Mouse (Mus musculus): ENCODE data around the gene Hoxa3.

Gene Hoxa3

DNA sequence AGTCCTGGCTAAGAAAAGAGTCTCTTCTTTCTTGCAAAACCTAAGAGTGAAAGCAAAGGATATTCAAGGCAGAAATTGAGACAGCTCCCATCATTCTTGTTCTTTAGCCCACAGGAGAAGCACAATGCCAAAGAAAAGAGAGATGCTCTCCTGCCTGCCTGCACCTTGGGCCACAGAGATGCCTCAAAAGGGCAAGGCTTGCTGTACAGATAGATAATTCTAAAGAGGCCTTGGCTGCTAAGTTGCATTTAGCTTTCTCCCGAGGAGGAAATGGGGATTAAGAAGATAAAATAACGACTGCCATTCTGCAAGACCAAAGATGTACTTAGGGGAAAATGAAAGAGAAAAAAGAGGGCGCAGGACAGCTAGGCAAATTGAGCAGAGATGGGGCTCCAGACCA is 33.8 kb upstream of the Hoxa3 start:
- DNase-seq (ENCODE audit: low spot score in 2 of 2) = peak in 1 of 2 experiments; percentile 35

- DNase-seq (ENCODE audit: low spot score in 2 of 2) = peak in 1 of 2 experiments; percentile 55
Observed at GRCm38 (mm10) chr6:52246403-52246803, 33.3 kb upstream of the Hoxa3 start.

GRCm38 (mm10) chr6:52245757-52246142 is 32.6 kb upstream of the Hoxa3 start, which contains the start of gene Hoxa11:
Hoxa11 (minus strand) TSS chr6:52245810.
- peak in 1 of 2 experiments; percentile 72 for DNase-seq (ENCODE audit: low spot score in 2 of 2)

GRCm38 (mm10) chr6:52245040-52245756 is 32.1 kb upstream of the Hoxa3 start:
- peak in 1 of 2 experiments; percentile 48 for DNase-seq (ENCODE audit: low spot score in 2 of 2)

DNA sequence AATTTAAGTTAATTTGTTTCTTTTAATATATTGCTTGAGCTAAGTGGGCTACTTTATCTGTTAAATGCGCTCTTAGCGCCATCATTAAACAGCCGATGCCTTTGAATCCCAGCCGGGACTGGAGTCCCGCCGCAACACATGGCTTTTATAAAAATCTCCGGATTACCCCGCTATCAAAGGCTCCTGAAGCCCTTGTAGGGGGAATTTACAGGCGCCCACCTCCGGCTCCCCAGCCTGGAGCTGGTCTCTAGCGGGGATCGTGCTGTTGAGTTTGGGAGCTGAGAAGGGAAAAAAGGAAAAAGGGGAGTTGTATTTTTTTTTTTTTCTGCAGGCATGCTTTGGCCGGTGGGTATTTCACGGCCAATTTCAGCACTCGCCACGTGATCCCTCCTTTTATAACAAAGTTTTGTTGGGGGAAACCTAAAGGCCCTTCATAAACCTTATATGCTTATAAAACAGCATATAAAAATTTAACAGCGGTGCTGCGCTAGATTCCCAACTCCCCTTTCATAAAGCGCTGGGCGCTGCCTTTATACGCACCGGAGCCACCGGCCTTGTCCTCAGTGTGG is 31.4 kb upstream of the Hoxa3 start:
- peak in 1 of 2 experiments; percentile 8 for DNase-seq (ENCODE audit: low spot score in 2 of 2)

DNA sequence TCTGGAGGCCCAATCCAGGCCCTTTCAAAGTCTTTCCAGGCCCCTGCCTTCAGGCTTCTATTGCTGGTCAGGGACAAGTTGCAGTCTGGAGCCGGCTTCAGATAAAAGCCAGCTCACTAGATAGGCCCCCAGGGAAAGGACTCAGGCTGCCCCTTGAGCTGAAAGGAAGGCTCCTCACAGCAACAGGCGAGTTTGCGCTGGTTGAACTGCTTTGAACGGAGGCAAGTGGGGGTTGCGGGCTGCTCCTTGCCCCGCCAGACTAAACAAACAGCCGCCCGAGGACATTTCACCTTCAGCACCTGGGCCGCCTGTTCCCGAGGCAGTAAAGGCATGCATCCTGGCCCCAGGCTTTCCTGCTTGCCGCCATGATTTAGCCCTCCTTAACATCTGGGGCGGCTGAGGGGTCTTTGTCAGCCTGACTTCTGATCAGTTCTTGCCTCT is 30.6 kb upstream of the Hoxa3 start:
- peak in 1 of 2 experiments; percentile 52 for DNase-seq (ENCODE audit: low spot score in 2 of 2)

- DNase-seq (ENCODE audit: low spot score in 2 of 2) = peak in 1 of 2 experiments; percentile 5
Observed at GRCm38 (mm10) chr6:52242801-52243332, 29.7 kb upstream of the Hoxa3 start.

DNA sequence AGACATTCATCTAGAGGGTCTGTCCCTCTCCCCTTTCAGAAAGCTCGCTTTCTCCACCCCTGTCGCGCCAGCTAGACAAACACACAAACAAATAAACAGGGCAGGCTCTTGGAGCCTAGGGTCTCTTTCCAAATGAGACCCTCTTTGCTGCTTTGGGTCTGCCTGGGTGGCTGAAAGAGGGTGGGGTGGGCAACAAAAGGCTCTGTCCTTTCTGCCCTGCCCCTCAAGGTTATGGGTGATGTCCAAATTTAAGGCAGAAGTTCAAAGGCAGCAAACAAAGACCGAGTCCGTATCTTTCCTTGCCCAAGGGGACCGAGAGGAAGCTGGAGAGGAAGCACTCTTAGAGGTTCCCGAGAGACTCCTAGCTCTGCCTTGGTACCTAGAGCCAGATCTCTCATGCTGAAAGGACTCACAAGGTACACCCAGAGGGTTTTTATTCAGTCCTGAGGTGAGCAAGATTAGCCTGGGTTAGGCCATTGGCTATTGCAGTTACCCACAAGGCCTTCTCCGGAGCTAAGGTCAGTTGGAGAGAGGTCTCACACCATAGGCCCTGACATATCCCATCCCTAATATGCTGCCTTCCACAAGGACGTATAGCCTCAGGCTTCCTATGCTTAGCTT is 28.0 kb upstream of the Hoxa3 start:
- DNase-seq (ENCODE audit: low spot score in 2 of 2) = peak in 1 of 2 experiments; percentile 9

DNA sequence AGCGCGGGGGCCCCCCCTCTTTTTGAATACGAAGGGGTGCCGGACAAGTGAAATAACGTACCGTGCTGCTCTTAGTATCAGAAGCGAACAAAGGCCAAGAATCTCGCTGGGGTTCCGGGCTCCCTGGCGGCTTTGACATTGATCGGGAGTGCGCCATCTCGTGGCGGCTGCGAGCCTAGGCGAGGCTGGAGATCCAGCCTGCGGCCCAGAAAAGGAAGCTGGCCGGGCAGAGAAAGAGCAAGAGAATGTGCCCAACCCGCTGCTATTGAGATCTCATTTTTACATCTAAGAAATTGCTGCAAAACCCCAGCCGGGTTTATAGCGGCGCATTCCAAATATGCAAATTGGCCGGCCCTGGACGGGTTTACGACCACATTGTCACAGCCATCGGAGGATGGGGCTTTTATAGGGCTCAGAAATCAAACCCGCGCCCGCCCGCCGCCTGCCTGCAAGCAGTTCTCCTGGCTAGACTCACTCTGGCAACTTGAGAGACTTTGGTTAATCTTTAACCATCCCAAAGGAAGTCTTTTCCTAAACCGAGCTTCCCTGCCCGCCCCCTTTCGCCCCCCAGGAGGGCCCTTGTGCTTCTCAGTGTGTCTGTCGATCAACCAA is 27.4 kb upstream of the Hoxa3 start, which contains the start of gene Hoxa10:
Gene Hoxa10, minus strand, starts transcription at position 466 of the 612 bp plus-strand sequence.
- peak in 1 of 2 experiments; percentile 94 for DNase-seq (ENCODE audit: low spot score in 2 of 2)

- DNase-seq (ENCODE audit: low spot score in 2 of 2) = peak in 1 of 2 experiments; percentile 37
Observed at GRCm38 (mm10) chr6:52239625-52240388, 26.7 kb upstream of the Hoxa3 start.

GRCm38 (mm10) chr6:52238976-52239375 is 25.8 kb upstream of the Hoxa3 start:
- peak in 1 of 2 experiments; percentile 18 for DNase-seq (ENCODE audit: low spot score in 2 of 2)

GRCm38 (mm10) chr6:52238155-52238545 is 25.0 kb upstream of the Hoxa3 start:
- DNase-seq (ENCODE audit: low spot score in 2 of 2) = peak in 1 of 2 experiments; percentile 37

GRCm38 (mm10) chr6:52237346-52238154 is 24.4 kb upstream of the Hoxa3 start:
- DNase-seq (ENCODE audit: low spot score in 2 of 2) = peak in 1 of 2 experiments; percentile 38

DNA sequence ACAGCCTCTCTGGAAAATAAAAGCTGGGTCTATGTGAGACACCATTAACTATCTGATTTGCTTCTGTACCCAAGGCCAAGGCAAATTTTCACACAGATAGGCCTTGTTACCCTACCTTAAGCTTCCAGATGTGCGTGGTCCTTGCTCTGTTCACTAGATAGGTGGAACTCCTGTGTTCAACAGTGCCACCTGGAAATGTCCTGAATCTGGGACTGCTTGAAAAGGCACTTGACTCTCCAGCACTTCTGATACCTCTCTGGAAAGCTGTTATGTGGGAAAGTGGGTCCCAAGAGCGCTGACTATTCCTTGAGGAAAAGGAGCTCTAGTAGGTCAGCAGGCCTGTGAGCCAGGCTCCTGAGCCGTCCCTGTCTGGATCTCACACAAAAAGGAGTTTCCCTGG is 23.7 kb upstream of the Hoxa3 start:
- DNase-seq (ENCODE audit: low spot score in 2 of 2) = peak in 1 of 2 experiments; percentile 29

DNA sequence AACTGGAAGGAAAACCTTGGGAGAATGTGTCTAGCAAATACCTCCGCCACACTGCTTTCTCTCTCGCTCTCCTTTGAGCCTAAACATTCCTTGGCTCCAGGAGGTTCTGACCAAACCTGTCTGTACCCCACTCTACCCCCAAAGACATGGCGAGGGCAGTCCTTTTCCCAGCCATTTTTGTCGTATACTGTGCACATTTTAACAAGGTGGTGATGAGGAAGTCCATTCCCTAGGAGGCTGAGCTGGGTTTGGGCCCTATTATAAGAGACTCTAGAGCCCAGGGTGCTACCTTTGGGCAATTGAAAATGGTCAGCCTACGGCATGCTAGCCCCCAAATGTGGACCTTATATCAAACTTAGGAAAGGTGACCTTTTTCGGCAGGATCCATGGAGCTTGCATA is 22.7 kb upstream of the Hoxa3 start:
- DNase-seq (ENCODE audit: low spot score in 2 of 2) = no peak

DNA sequence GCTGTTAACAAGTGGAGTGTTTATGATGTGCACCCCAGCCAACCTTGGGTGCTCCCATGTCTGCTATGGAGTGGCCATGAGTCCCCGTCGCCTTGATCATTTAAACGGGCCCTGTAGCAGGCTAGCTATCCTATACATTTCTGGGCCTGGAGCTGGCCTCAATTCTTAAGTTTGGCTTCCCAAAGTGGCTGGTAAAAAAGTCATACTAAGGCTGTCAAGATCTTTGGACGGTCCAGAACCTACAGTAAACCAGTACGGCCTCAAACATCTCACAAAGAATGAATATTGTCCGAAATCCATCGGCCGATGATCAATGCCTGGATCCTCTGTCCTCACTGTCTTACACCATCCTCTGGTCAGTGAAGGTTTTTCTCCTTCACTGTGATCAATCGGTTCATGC is 22.1 kb upstream of the Hoxa3 start:
- peak in 1 of 2 experiments; percentile 3 for DNase-seq (ENCODE audit: low spot score in 2 of 2)

DNA sequence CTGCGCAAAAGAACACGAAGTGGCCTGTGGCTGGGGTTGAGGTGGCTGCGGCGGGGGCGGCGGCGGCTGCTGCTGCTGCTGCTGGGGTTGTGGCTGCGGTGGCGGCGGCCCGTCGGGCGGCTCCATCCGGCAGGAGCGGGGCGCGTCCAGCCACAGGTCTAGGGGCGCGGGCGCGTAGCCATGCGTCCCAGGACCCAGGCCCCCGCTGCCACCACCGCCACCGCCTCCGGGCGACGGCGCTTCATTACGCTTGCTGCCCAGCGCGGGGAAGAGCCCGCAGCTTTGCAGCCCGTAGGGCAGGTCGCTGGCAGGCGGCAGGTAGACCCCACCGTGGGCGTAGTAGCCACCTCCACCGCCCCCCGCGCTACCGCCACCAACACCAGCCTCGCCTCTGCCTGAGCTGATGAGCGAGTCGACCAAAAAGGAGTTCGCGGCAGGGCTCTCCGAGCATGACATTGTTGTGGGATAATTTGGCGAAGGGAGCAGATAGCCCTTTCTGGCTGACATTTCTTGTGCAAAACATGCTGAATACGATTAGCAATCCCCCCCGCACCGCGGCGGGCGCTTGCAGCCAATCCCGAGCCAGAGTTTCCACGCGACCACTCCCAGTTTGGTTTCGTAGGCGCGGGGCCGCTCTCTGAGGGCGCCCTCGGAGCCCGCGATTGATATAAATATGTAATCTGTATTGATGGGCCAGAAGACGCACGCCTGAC is 21.4 kb upstream of the Hoxa3 start:
- peak in 1 of 2 experiments; percentile 81 for DNase-seq (ENCODE audit: low spot score in 2 of 2)

DNA sequence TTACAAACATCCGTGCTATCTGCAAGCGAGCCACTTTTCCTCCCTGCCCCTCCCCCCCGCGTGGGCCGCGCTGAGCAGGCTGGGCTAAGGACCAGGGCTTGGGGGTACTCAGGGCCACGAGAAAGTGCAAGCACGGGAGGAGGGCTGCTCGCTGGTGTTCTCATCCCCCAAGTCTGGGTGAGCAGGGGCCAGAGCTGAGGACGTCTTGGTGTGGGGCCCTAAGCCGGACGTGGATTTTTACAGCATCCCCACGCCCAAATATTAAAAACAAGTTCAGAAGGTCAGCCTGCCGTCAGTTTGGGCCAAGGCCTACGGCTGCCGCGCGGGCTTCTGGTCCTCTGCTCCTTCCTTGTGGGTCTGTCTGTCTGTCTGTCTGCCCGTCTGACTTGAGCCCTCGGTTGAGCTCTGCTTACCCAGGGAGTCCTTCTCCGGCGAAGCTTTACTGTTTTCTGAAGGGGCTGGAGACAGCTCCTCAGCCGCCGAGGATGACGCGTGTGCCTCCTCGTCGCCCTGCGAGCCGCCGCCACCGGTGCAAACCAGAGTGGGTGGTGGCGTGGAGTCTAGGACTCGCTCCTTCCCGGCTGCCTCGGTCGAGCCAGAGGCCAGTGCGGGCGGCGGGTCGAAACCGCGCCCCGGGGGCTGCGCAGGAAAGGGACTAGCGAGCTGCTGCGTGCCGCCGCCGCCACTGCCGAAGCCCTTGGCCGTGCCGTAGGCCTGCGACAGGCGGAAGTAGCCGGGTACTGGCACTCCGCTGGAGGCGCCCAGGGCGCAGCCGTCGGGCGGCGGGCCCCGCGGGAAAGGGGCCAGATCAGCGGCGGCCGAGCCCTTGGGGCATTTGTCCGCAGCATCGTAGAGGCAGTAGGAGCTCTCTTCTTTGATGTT is 20.7 kb upstream of the Hoxa3 start:
- peak in 1 of 2 experiments; percentile 86 for DNase-seq (ENCODE audit: low spot score in 2 of 2)
